Mouse (Mus musculus) midbrain, embryonic 12.5 days (tissue): ENCODE results near the gene Calm3. TPM values are rescaled to one million over a fixed set of nuclear protein-coding genes. Genes with fewer than 3 reads are reported as not detected.
A peak's percentile ranks its signal among the peaks of the same experiment; 100 is the strongest.

Source experiments
- ATAC-seq: fragments of 200-750 bp; cut with Nextera tagmentation; 2 replicates; pipeline ENCODE4 v1.8.0; 2017; ENCODE audit warnings: low read depth, moderate TSS enrichment, moderate library complexity; ENCODE audit not compliant: low FRiP score
- H3K27ac ChIP-seq: fragments of 300-500 bp; sonication (generic); replicated peaks from 2 replicates; pipeline ENCODE4 v1.5.1; 2016; ENCODE audit warnings: mild to moderate bottlenecking
- H3K27me3 ChIP-seq: fragments of 300-500 bp; sonication (generic); 2 replicates; pipeline ENCODE4 v1.6.1; 2016; ENCODE audit warnings: mild to moderate bottlenecking
- H3K36me3 ChIP-seq: fragments of 300-500 bp; sonication (generic); 2 replicates; pipeline ENCODE4 v1.6.1; 2016
- H3K4me1 ChIP-seq: fragments of 300-500 bp; sonication (generic); 2 replicates; pipeline ENCODE4 v1.6.1; 2016
- H3K4me2 ChIP-seq: fragments of 300-500 bp; sonication (generic); replicated peaks from 2 replicates; pipeline ENCODE4 v1.6.1; 2016; ENCODE audit warnings: mild to moderate bottlenecking, moderate library complexity
- H3K4me3 ChIP-seq: fragments of 300-500 bp; sonication (generic); 2 replicates; pipeline ENCODE4 v1.5.1; 2016; ENCODE audit warnings: mild to moderate bottlenecking
- H3K9ac ChIP-seq: fragments of 300-500 bp; sonication (generic); replicated peaks from 2 replicates; pipeline ENCODE4 v1.6.1; 2016; ENCODE audit warnings: mild to moderate bottlenecking, moderate library complexity
- H3K9me3 ChIP-seq: fragments of 300-500 bp; sonication (generic); 2 replicates; pipeline ENCODE4 v1.6.1; 2016; ENCODE audit warnings: mild to moderate bottlenecking
- WGBS: fragments of 180-500 bp; shearing (Covaris S2); methylation state at CpG from one replicate; pipeline ENCODE4 v1.1.7; 2016; 5-methylcytosine and 5-hydroxymethylcytosine counted together
- polyA plus RNA-seq: library from polyadenylated mRNA; unstranded; fragments of >200 nt; fragmentation: Nextera tagmentation; extraction: Ambion mirVana; gene quantifications from 2 replicates; pipeline ENCODE4 v1.2.1, GENCODE M21; 2016

Gene Calm3
- polyA plus RNA-seq, 1 experiment from 2014 or later: 224 TPM

DNA sequence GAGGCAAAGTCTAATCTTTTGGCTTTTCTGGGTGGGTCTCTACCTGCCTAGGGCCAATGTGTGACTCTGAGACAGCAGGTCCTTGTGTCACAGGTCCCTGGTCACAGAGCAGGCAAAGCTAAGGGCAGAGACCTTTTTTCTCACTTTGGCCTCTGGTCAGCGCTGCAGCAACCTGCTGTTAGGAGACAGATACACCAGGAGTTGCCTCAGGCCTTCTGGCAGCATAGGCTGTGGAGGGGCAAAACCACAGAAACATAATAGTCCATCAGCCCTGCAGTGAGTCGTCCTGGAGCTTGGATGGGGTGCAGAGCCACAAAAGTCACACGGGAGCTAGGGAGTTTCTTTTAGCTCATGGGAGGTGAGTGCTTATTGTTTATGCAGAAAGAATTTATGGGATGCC is 5.2 kb downstream of the Calm3 start:
- 0 out of 2 replicates have a peak overlapping the region, but pooled peaks have one; percentile 30 for H3K27ac ChIP-seq
- ATAC-seq: no peak
- H3K4me2 ChIP-seq: no peak overlapping the region
- peaks cover 43% of the 10 kb centered on the region for H3K4me1 ChIP-seq
- no peak overlapping the region for H3K9ac ChIP-seq
- H3K4me3 ChIP-seq: no peak overlapping the region
- H3K27me3 ChIP-seq: no peaks in the 10 kb centered on the region
- H3K36me3 ChIP-seq: peaks cover 60% of the 10 kb centered on the region
- WGBS: 81% methylated on average over 3 of the region's 3 CpGs
- H3K9me3 ChIP-seq: no peaks in the 10 kb centered on the region

DNA sequence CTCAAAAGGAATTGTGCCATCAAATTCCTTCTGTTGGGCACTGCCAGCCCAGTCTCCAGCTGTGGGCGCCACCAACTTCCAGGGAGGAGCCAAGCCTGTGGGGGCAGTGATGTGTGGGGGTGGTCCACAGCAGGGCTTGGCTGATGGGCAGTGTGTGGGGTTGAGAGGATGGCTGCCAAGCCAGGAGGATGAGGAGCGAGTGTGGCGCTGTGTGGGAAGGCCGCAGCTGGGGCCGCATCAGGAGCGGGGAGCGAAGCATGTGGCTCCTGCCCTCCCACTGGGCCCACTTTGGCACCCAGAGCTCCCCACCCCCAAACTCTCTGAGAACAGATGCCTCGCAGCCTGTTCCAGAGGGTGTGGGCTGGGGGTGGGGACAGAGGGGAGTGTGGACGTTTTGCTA is 5.9 kb downstream of the Calm3 start:
- WGBS: 84% methylated on average over 9 of the region's 9 CpGs
- Histone ChIP-seq H3K27me3 (no peaks in the 10 kb centered on the region), H3K4me2 (no peak overlapping the region), H3K4me1 (peaks cover 43% of the 10 kb centered on the region), H3K9ac (no peak overlapping the region), H3K27ac (no peak overlapping the region), H3K4me3 (no peak overlapping the region), H3K36me3 (peaks cover 60% of the 10 kb centered on the region), H3K9me3 (no peaks in the 10 kb centered on the region)
- no peak for ATAC-seq

- H3K36me3 ChIP-seq: peaks cover 60% of the 10 kb centered on the region
- H3K9ac ChIP-seq: no peak overlapping the region
- no peaks in the 10 kb centered on the region for H3K27me3 ChIP-seq
- H3K9me3 ChIP-seq: no peaks in the 10 kb centered on the region
- peaks cover 38% of the 10 kb centered on the region for H3K4me1 ChIP-seq
- H3K4me2 ChIP-seq: no peak overlapping the region
- ATAC-seq: no peak
- 89% methylated on average over 11 of the region's 11 CpGs for WGBS
- H3K27ac ChIP-seq: no peak overlapping the region
- no peak overlapping the region for H3K4me3 ChIP-seq
Observed at GRCm38 (mm10) chr7:16917447-16917846, 6.5 kb downstream of the Calm3 start.

- Histone ChIP-seq H3K27me3 (no peaks in the 10 kb centered on the region), H3K9me3 (no peaks in the 10 kb centered on the region), H3K4me3 (no peak overlapping the region), H3K4me1 (peaks cover 30% of the 10 kb centered on the region), H3K4me2 (no peak overlapping the region), H3K9ac (no peak overlapping the region), H3K27ac (no peak overlapping the region), H3K36me3 (peaks cover 60% of the 10 kb centered on the region)
- ATAC-seq: no peak
- WGBS: 86% methylated on average over 29 of the region's 30 CpGs
Observed at GRCm38 (mm10) chr7:16916342-16917265, 7.3 kb downstream of the Calm3 start.

GRCm38 (mm10) chr7:16915461-16916340 is 8.2 kb downstream of the Calm3 start:
- Histone ChIP-seq H3K4me2 (no peak overlapping the region), H3K36me3 (peaks cover 60% of the 10 kb centered on the region), H3K27ac (no peak overlapping the region; the same call in 1 of the 2 replicates), H3K4me3 (no peak overlapping the region), H3K27me3 (no peaks in the 10 kb centered on the region), H3K9me3 (no peaks in the 10 kb centered on the region), H3K9ac (no peak overlapping the region), H3K4me1 (peaks cover 21% of the 10 kb centered on the region)
- ATAC-seq: no peak
- WGBS: 92% methylated on average over 32 of the region's 32 CpGs

DNA sequence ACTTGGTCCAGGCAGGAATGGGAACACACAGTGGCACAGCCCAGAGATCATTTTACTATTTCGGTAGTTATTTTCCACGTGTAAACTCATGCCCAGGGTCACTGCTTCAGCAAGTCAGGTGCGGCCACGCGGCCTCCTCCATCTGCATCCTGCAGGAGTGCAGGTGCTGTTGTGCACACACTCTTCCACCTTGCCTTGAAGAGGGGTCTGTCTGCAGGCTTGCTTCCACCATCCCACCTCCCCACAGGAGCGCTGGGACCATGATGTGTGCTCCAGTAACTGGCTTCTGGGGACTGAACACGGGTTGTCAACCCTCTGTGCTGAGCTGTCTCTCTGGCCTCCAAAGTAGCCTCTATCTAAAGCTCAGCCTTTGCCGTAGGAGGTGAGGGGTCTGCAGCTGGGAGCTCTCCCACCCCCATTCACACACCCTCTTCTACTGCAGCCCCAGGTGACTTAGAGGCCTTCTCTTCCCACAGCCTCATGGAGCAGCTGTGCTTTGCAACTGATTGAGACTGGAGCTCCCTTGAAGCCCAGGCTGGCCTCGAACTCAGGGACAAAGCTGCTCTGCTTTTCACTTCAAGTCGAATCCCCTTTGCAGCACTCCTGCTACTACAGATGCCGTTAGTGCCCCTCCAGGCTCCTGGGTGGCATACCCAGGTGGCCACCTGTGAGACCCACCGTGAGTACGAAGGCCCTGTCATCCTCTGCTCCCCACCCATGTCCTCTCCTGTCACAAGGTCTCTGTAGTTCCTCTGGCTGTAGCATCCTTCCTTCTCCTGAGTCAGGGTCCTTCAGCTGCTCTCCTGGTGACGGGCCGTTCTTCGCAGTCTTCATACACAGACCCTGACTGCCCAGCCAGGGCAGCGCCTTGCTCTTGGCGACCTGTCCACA is 9.2 kb downstream of the Calm3 start:
- ATAC-seq: no peak
- no peaks in the 10 kb centered on the region for H3K9me3 ChIP-seq
- 0 out of 2 replicates have a peak, but pooled peaks cover 2% of the 10 kb centered on the region for H3K27me3 ChIP-seq
- peaks cover 12% of the 10 kb centered on the region for H3K4me1 ChIP-seq
- H3K9ac ChIP-seq: no peak overlapping the region
- H3K36me3 ChIP-seq: peaks cover 54% of the 10 kb centered on the region
- no peak overlapping the region; the same call in 1 of the 2 replicates for H3K27ac ChIP-seq
- H3K4me3 ChIP-seq: no peak overlapping the region
- 83% methylated on average over 18 of the region's 18 CpGs for WGBS
- no peak overlapping the region for H3K4me2 ChIP-seq

DNA sequence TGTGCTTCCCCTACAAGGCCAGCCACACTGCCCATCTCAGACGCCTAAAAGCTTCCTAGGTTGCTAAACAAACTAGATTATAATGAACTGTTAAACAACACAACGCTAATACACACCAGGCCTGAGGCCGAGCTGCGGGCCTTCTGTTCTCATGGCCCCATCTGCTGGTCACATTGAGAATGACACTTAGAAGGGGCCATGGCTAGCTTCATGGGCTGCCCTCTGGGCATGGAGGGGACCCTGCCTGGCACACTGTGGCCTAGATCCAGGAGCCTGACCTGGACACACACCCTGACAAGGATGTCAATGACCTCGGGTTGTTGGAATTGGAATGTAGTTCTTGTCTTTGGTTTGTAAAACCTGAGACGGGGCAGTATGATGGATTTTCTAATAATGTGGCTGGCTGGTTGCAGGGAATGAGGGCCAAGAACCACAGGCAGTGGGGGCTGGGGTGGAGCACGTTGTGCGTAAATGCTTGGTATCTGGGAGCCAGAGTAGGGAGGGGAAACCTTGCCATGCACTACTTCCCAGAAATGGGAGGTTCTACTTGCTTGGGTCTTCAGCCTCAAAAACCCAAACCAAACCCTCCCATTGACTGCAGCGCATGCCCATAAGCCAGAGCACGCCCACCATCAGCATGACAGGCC is 10.0 kb downstream of the Calm3 start:
- peak; percentile 62 for ATAC-seq

DNA sequence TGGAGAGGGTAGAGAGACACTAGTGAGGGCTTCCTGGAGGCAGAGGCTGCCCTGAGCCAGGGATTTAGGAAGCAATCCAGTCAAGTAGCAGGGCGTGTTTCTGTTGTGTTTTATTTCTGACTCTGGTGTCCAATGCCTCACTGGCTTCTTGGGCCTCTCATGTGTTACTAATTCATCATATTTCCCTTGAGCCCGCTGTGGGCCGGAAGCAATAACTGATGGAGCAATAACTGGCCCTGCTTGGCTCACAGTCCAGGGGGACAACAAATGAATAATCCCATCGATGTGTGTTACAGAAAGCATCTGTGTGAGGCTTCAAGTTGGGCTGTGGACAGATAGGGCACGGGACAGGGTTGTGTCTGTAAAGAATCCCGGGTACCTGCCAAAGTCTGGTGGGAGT is 11.6 kb downstream of the Calm3 start:
- Histone ChIP-seq H3K4me2 (no peak overlapping the region), H3K27ac (no peak overlapping the region), H3K36me3 (peaks cover 32% of the 10 kb centered on the region), H3K4me3 (no peak overlapping the region), H3K27me3 (peaks cover 13% of the 10 kb centered on the region), H3K9ac (no peak overlapping the region), H3K4me1 (peaks cover 3% of the 10 kb centered on the region; the same call in 1 of the 2 replicates), H3K9me3 (no peaks in the 10 kb centered on the region)
- 77% methylated on average over 6 of the region's 6 CpGs for WGBS
- no peak for ATAC-seq

More for the DNA sequence above, 10.0 kb downstream of the Calm3 start:
- Histone ChIP-seq H3K27ac (no peak overlapping the region; the same call in 1 of the 2 replicates), H3K9ac (no peak overlapping the region), H3K36me3 (peaks cover 47% of the 10 kb centered on the region), H3K9me3 (no peaks in the 10 kb centered on the region), H3K4me1 (peaks cover 5% of the 10 kb centered on the region; the same call in 1 of the 2 replicates), H3K4me2 (no peak overlapping the region), H3K27me3 (peaks cover 8% of the 10 kb centered on the region), H3K4me3 (no peak overlapping the region)
- 42% methylated on average over 10 of the region's 10 CpGs for WGBS

DNA sequence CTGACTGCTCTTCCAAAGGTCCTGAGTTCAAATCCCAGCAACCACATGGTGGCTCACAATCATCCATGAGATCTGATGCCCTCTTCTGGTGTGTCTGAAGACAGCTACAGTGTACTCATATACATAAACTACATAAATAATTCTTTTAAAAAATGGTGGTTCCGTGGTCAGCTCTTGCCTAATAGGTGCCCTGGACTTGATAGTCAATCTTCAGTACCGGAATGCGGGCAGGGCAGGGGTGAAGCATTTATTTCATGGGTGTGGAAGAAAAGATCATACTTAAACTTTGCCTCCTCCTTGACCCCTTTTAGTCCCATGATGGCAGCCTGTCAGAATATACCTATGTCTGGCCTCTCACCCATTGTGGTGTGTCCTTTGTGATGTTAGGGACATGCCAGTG is 12.0 kb downstream of the Calm3 start:
- H3K27ac ChIP-seq: no peak overlapping the region
- WGBS: 95% methylated on average over 3 of the region's 3 CpGs
- no peaks in the 10 kb centered on the region for H3K9me3 ChIP-seq
- H3K9ac ChIP-seq: no peak overlapping the region
- no peak overlapping the region for H3K4me2 ChIP-seq
- H3K4me3 ChIP-seq: no peak overlapping the region
- peaks cover 3% of the 10 kb centered on the region; the same call in 1 of the 2 replicates for H3K4me1 ChIP-seq
- peaks cover 27% of the 10 kb centered on the region for H3K36me3 ChIP-seq
- ATAC-seq: no peak
- H3K27me3 ChIP-seq: peaks cover 13% of the 10 kb centered on the region

GRCm38 (mm10) chr7:16909909-16910308 is 14.0 kb downstream of the Calm3 start:
- Histone ChIP-seq H3K4me1 (peaks cover 15% of the 10 kb centered on the region), H3K27me3 (peaks cover 13% of the 10 kb centered on the region), H3K4me2 (no peak overlapping the region), H3K4me3 (no peak overlapping the region), H3K9me3 (no peaks in the 10 kb centered on the region), H3K27ac (no peak overlapping the region), H3K36me3 (peaks cover 8% of the 10 kb centered on the region), H3K9ac (no peak overlapping the region)
- WGBS: 58% methylated on average over 10 of the region's 10 CpGs
- ATAC-seq: no peak

DNA sequence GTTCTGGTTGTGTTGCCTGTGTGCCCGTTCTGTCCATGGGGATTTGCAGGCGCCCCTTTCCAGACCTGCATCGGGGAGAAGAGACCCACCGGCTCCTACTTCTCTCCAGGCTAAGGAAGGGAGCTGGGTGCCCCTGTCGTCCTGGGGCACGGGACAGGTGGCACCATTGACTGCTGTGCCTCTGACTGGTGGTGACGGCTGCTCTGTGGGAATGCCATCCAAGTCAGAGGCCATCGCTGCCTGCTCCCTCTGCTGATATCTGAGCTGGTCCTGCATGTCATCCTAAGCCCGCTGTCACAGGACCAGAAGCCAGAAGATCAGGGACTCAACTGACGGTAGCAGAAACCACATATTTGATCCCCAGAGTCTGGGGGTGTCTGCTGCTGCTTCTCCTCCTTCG is 15.1 kb downstream of the Calm3 start:
- no peak overlapping the region for H3K4me2 ChIP-seq
- peaks cover 19% of the 10 kb centered on the region for H3K4me1 ChIP-seq
- H3K36me3 ChIP-seq: no peaks in the 10 kb centered on the region
- 67% methylated on average over 11 of the region's 11 CpGs for WGBS
- no peaks in the 10 kb centered on the region for H3K9me3 ChIP-seq
- peaks cover 13% of the 10 kb centered on the region for H3K27me3 ChIP-seq
- no peak overlapping the region for H3K27ac ChIP-seq
- no peak overlapping the region for H3K4me3 ChIP-seq
- H3K9ac ChIP-seq: no peak overlapping the region
- ATAC-seq: no peak
